Mouse (Mus musculus): ENCODE results near the gene Gm3147. TPM values are rescaled to one million over a fixed set of nuclear protein-coding genes. Genes with fewer than 3 reads are reported as not detected.
"Not testable (repeated sequence)": the region's sequence is repeated elsewhere in the genome, so short reads cannot be mapped to it uniquely, and the experiment has no call there.

Gene Gm3147
- not detected for total RNA-seq (2021)
- long read RNA-seq: 0 reads

DNA sequence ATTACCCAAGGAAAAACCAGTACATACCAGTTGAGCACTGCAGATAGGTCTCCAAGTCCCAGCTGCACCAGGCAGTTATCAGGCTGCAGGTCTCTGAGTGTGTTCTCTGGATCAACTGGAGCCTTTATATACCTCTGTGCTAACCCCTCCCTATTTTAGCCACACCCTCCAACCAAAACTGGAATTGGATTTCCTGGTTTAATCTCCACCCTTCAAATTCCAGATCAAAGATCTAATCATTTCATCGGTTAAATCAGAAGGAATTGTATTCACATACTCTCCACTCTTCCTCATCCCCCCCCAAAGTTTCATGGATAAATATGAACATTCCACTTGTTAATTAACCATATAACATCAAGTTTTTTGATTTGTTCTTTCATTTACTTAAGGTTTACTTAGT is at the start of gene Gm3147:
Gene Gm3147, minus strand, starts transcription at position 101 of the 400 bp plus-strand sequence.
- not testable (repeated sequence) for DNase-seq (ENCODE audit: low spot score in 2 of 2)

DNA sequence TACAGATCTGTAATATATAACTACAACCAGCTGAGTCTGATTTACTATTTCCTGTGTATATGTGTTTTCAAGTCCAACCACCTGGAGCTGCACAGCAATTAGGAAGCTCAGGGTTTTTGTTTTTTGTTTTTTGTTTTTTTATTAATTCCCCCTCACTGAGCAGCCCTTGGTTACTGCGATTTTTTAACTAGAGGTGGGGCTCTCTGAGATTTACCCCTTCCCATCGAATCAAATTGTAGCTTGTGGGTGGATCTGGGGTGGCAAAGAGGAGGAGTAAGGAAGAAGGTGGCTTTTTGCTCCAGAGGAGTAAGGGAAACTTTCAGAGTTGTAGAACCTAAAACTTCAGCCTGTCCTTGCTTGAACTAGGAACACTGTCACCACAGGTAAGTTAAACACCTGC is 31.9 kb upstream of the Gm3147 start, which contains the start of gene Gm6205:
Gene Gm6205, plus strand, starts transcription at position 301 of the 400 bp plus-strand sequence.
- DNase-seq (ENCODE audit: low spot score in 2 of 2): not testable (repeated sequence)

DNA sequence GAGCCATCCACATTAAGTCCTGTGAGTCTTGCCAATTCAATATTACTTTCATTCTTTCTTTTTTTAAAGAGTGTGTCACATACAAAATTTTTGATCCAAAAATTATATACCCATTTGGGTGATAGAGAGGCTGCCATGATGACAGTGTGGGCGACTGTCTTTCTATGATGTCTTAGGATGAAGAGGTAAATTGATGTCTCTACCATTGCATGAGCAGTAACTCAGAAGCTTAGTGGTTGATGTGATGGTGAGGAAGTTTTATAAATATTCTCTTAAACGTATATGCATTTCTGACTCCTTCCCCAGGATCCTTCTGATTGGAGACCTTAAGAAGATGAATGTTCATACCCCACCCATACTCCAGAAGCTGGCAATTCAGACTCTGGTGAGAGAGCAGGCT is 7.5 kb upstream of the Gm3147 start, which contains the start of gene Gm6509:
Gene Gm6509, plus strand, starts transcription at position 301 of the 400 bp plus-strand sequence.
- not testable (repeated sequence) for DNase-seq (ENCODE audit: low spot score in 2 of 2)

Other genes with a start within 250 kb of the Gm3147 start
- gene Gm7682, start 170.6 kb downstream of the Gm3147 start, total RNA-seq (2021): not detected
- not detected for gene Gm3139, start 90.1 kb downstream of the Gm3147 start, total RNA-seq (2021)
- not detected for gene Gm6509, start 7.6 kb upstream of the Gm3147 start, total RNA-seq (2021)
- not detected for gene Gm6205, start 32.0 kb upstream of the Gm3147 start, total RNA-seq (2021)
- gene Gm3183, start 249.1 kb upstream of the Gm3147 start, total RNA-seq (2021): not detected

Data from layer of hippocampus, postnatal 10 days (tissue).